Mouse (Mus musculus): ENCODE measurements at regions not wholly inside any gene's neighbourhood (a gene's known extent, or its start where the extent isn't known, plus 50 kb on each side); places are given as distances from the start of the nearest gene placed in this dataset.

GRCm38 (mm10) chr11:17522220-17522919 is 265.0 kb downstream of the C1d start:
- Histone ChIP-seq H3K4me3 (ENCODE audit: insufficient read depth, low read depth, low read length) (no peak overlapping the region), H3K27ac (replicated peaks; ENCODE audit: low read depth, low read length) (no peak overlapping the region), H3K4me1 (ENCODE audit: control insufficient read depth, insufficient read depth, insufficient read length, low read length) (no peaks in the 10 kb centered on the region)

DNA sequence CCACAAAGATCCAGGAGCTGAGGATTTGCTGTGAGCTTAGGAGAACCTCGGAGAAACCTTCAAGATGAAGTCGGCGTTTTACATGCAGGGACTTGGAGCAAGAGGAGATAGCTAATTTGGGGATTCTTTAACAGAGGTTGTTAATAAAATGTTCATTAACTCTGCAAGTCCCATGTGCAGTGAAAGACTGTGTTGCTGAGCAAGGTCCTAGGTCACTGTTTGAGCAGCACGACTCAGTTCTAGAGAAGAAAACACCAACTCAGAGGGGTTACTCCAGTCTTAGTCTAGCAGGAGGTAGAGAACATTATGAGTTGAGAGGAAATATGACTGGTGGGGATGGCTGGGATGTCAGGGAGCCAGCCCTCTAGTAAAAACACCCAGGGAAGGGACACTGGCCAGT is 265.9 kb downstream of the C1d start:
- Histone ChIP-seq H3K27ac (replicated peaks; ENCODE audit: low read depth, low read length) (no peak overlapping the region), H3K4me1 (ENCODE audit: control insufficient read depth, insufficient read depth, insufficient read length, low read length) (no peaks in the 10 kb centered on the region), H3K4me3 (ENCODE audit: insufficient read depth, low read depth, low read length) (no peak overlapping the region)

- H3K27ac ChIP-seq (replicated peaks; ENCODE audit: low read depth, low read length), result no peak overlapping the region
- H3K4me1 ChIP-seq (ENCODE audit: control insufficient read depth, insufficient read depth, insufficient read length, low read length), result no peaks in the 10 kb centered on the region
- no peak overlapping the region for H3K4me3 ChIP-seq (ENCODE audit: insufficient read depth, low read depth, low read length)
These were observed 267.8 kb downstream of the C1d start for GRCm38 (mm10) chr11:17524985-17525775.

- H3K4me1 ChIP-seq (ENCODE audit: control insufficient read depth, insufficient read depth, insufficient read length, low read length), result no peaks in the 10 kb centered on the region
- H3K27ac ChIP-seq (replicated peaks; ENCODE audit: low read depth, low read length), result no peak overlapping the region
These were observed 269.1 kb downstream of the C1d start for GRCm38 (mm10) chr11:17526476-17526875.

GRCm38 (mm10) chr11:17528609-17529008 is 271.2 kb downstream of the C1d start:
- Histone ChIP-seq H3K27ac (replicated peaks; ENCODE audit: low read depth, low read length) (no peak overlapping the region), H3K4me1 (ENCODE audit: control insufficient read depth, insufficient read depth, insufficient read length, low read length) (no peaks in the 10 kb centered on the region), H3K4me3 (ENCODE audit: insufficient read depth, low read depth, low read length) (no peak overlapping the region)

More at GRCm38 (mm10) chr11:17526476-17526875, 269.1 kb downstream of the C1d start:
- H3K4me3 ChIP-seq (ENCODE audit: insufficient read depth, low read depth, low read length), result no peak overlapping the region

DNA sequence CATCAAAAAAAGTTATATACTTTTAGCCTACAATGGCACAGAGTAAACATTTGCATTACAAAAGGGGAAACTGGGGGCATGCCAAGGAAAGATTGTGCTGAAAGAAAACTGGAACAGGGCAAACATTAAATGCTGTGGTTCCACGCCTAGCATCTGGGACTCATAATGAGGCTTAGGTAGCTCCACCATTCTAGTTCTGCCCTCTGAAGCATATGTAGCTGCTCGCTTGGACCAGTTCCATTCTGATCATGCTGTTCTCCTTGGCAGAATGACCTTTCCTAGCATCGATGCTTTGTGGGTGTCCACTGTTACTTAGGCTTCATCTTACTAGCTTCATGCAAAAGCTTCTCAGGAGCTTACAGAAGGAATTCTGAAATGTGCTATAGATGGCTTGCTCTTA is 276.3 kb downstream of the C1d start:
- H3K4me1 ChIP-seq (ENCODE audit: control insufficient read depth, insufficient read depth, insufficient read length, low read length), result no peaks in the 10 kb centered on the region
- no peak overlapping the region for H3K27ac ChIP-seq (replicated peaks; ENCODE audit: low read depth, low read length)
- H3K4me3 ChIP-seq (ENCODE audit: insufficient read depth, low read depth, low read length), result no peak overlapping the region

DNA sequence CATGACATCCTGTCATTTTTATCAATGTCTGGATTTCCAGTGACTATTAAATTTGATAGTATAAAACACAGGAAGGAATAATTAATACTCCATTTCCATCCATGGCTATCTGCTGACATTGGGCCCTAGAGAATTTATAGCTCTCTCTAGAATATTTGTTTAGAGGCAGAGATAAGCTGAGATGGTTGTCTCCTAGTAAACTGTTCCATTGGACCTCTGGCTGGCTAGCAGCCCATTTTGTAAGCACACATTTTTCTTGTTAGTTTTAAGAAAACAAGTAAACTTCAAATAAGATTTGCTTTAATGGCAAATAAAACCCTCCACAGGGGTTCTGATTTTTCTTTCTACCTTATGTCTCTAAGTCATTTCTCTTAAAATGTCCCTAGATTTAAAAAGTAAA is 288.9 kb downstream of the C1d start:
- no peaks in the 10 kb centered on the region for H3K4me1 ChIP-seq (ENCODE audit: control insufficient read depth, insufficient read depth, insufficient read length, low read length)
- no peak overlapping the region for H3K27ac ChIP-seq (replicated peaks; ENCODE audit: low read depth, low read length)
- H3K4me3 ChIP-seq (ENCODE audit: insufficient read depth, low read depth, low read length), result no peak overlapping the region

DNA sequence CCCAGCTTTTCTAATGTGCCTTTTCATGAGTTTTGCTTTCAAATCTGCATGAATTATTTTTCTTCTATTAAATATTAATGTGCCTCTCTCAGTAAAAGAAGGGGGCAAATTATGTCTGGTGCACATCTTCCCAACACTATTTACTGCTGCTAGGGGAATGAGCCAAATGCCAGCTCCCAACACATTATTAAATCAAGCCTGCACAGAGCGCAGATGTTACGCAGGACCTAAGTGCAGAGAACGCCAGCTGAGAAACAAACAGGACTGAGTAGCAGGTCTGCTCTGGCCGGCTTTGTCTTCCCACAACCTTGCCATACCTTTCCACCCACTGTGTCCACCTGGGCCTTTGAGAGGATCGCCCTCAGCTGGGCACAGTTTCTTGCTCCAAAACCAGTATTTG is 291.8 kb downstream of the C1d start:
- H3K4me3 ChIP-seq (ENCODE audit: insufficient read depth, low read depth, low read length), result no peak overlapping the region

DNA sequence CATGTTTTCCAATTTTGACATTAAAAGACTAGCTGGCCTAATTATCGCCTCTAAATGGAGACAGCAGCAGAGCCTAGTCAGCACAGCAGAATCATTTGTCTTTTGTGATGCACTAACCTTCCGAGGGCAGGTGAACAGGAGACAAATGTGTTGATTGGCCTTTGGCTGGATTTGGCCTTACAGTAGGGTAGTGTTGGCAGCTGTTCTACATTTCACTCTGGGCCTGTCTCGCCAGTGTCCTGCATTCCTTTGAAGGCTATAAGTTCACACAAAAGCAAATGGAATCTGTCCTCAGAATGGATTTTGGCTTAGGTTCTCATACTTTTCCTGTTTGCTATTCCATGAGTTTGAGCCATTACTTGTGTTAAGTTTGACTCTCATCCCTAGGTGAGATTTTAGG is 297.9 kb downstream of the C1d start:
- H3K27ac ChIP-seq (replicated peaks; ENCODE audit: low read depth, low read length), result no peak overlapping the region
- no peaks in the 10 kb centered on the region for H3K4me1 ChIP-seq (ENCODE audit: control insufficient read depth, insufficient read depth, insufficient read length, low read length)
- no peak overlapping the region for H3K4me3 ChIP-seq (ENCODE audit: insufficient read depth, low read depth, low read length)

More for the DNA sequence above, 291.8 kb downstream of the C1d start:
- Histone ChIP-seq H3K27ac (replicated peaks; ENCODE audit: low read depth, low read length) (no peak overlapping the region), H3K4me1 (ENCODE audit: control insufficient read depth, insufficient read depth, insufficient read length, low read length) (no peaks in the 10 kb centered on the region)

- H3K27ac ChIP-seq (replicated peaks; ENCODE audit: low read depth, low read length), result no peak overlapping the region
- no peak overlapping the region for H3K4me3 ChIP-seq (ENCODE audit: insufficient read depth, low read depth, low read length)
- H3K4me1 ChIP-seq (ENCODE audit: control insufficient read depth, insufficient read depth, insufficient read length, low read length), result no peaks in the 10 kb centered on the region
These were observed 334.6 kb downstream of the C1d start for GRCm38 (mm10) chr11:17591780-17592487.

GRCm38 (mm10) chr11:17603726-17604493 is 346.5 kb downstream of the C1d start:
- no peaks in the 10 kb centered on the region for H3K4me1 ChIP-seq (ENCODE audit: control insufficient read depth, insufficient read depth, insufficient read length, low read length)
- no peak overlapping the region for H3K4me3 ChIP-seq (ENCODE audit: insufficient read depth, low read depth, low read length)
- no peak overlapping the region for H3K27ac ChIP-seq (replicated peaks; ENCODE audit: low read depth, low read length)

DNA sequence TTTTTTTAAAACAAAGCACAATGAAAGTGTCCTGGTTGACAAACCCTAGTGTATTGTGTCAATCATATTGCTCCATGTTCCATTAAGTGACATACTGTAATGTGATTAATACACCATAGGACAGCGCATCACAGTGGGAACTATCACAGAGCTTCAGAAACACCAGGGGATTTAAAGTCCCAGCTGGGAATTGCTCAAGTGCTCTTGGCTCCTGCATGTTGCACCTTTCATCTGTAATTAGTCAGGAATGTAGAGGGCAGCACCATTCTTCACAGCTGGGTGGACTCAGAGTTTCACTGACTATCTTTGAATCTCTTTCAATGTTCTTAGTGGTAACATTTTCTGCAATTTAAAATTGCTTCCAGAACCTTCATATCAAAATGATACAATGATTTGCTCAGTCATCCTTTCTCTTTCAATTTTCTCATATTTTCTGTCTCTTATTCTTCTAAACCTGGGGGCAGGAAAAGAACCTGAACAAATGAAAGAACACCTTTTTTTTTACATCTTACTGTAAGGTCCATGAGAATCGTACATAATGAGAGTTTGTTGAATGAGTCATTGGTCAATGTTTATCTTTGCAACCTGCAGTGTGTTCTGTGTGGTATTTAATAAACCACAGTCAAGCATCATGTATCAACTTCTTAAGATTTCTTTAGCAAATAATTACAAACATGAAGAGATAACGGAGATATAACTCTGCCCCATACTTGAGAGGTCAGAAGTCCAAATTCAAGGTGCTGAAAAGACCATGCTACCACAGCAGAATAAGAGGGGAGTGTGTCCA is 333.0 kb downstream of the Etaa1 start:
- H3K27ac ChIP-seq (replicated peaks; ENCODE audit: low read depth, low read length), result no peak overlapping the region
- H3K4me1 ChIP-seq (ENCODE audit: control insufficient read depth, insufficient read depth, insufficient read length, low read length), result no peaks in the 10 kb centered on the region
- H3K4me3 ChIP-seq (ENCODE audit: insufficient read depth, low read depth, low read length), result no peak overlapping the region

DNA sequence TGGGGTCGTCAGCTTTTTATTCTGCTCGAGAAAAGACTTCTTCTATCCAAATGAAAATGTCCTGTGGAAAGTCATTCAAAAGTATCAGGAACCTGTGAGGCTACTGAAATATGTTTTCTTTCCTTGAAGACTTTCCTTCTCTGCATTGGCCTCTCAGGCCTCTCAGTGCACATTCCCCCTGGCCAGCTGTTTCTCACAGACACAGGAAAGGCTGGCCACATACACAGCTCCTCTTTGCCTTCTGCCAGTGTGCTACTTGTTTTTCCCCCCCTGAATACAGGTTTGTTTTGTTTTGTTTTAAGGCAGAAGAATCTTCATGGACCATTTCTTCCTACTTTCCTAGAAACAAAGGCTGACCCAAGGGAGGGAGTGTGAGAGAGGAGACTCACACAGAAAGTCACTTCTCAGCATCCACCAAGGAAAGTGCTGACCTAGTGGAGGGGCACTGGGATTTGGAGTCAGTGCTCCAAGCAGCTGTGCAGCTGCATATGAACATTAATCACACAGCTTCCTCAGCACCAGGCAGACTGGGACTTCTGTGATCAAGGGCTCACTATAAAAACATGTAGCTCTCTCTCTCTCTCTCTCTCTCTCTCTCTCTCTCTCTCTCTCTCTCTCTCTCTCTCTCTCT is 324.0 kb downstream of the Etaa1 start:
- Histone ChIP-seq H3K4me1 (ENCODE audit: control insufficient read depth, insufficient read depth, insufficient read length, low read length) (no peaks in the 10 kb centered on the region), H3K27ac (replicated peaks; ENCODE audit: low read depth, low read length) (no peak overlapping the region), H3K4me3 (ENCODE audit: insufficient read depth, low read depth, low read length) (no peak overlapping the region)

GRCm38 (mm10) chr11:17630172-17630553 is 323.5 kb downstream of the Etaa1 start:
- no peak overlapping the region for H3K27ac ChIP-seq (replicated peaks; ENCODE audit: low read depth, low read length)
- H3K4me1 ChIP-seq (ENCODE audit: control insufficient read depth, insufficient read depth, insufficient read length, low read length), result no peaks in the 10 kb centered on the region
- no peak overlapping the region for H3K4me3 ChIP-seq (ENCODE audit: insufficient read depth, low read depth, low read length)

Measured in brown adipose tissue, adult 24 weeks (tissue).